Mouse (Mus musculus): ENCODE measurements around the gene Cdhr5. TPM values are rescaled to one million over a fixed set of nuclear protein-coding genes. Genes with fewer than 3 reads are reported as not detected.

The Cdhr5 gene
- polyA plus RNA-seq (2017; shearing (Covaris generic)), result not detected

DNA sequence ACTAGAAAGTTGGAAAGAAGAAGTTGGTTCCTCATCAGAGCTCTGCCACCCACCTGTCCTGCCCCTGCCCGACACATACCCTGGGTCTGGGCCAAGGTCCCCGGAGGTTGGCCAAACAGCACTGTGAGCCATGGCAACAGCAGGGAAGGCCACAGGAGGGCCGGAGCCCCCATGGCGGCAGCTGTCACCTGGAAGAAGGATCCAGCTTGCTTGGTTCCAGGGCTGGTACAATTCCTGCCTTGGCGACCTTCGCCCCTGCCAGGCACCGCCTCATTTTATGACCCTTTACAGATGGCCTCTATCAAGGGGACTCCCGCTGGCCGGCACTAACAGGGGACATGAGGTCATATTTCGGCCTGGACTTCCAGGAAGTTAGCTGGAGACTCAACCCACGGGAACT lies at the start of gene Cdhr5:
Gene Cdhr5, minus strand, starts transcription at position 241 of the 400 bp plus-strand sequence.
- no peak for ATAC-seq

DNA sequence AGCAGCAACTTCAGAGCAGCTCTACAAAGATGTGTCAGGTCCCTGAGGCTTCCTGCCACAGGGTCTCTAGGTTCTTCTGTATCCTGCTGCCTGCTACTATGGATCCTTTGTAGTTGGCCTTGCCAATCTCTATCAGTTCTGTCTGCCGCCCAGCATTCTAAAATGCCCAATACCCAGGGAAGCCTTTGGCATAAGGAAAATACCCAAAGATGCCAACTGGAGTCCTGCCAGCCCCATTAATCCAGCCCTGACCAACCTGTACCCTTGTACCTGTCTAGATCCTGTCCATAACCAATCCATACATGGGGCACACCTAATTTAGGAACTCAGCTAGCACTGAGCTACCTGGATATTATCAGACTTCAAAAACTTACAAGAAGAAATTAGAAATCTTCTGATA lies 48.1 kb upstream of the Cdhr5 start:
- ATAC-seq, result no peak

DNA sequence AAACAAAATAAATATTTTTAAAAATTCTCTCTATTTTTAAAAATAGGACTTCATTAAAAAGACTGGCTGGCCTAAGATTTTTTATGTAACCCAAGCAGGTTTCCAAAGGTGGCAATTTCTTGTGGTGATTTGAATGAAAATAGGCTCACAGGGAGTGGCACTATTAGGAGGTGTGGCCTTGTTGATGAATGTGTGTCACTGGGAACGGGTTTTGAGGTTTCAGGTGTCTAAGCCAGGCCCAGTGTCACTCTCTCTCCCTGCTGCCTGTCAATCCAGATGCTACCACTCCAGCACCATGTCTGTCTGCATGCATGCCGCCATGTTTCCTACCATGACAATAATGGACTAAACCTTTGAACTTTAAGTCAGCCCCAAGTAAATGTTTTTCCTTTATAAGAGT lies 42.9 kb upstream of the Cdhr5 start:
- no peak for ATAC-seq

DNA sequence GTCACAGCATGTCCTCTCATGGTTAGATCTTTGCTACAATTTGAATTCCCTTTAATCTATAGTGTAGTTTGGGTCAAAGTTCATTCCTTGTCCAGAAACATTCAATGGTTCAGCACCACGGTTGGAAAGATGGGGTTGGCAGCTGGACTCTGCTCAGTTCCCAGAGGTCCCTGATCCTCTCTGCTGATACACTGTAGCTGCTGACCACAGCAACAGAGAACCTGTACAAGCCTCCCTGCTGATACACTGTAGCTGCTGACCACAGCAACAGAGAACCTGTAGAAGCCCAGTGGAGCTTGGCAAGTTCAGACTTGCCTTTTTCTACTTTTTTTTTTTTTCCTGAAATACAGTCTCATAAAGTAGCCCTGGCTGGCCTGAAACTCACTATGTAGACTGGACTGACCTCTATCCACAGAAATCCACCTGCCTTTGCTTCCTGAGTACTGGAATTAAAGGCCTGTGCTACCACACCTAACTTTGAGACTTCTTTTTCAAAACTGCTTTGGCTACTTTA lies 41.1 kb upstream of the Cdhr5 start:
- ATAC-seq, result no peak

DNA sequence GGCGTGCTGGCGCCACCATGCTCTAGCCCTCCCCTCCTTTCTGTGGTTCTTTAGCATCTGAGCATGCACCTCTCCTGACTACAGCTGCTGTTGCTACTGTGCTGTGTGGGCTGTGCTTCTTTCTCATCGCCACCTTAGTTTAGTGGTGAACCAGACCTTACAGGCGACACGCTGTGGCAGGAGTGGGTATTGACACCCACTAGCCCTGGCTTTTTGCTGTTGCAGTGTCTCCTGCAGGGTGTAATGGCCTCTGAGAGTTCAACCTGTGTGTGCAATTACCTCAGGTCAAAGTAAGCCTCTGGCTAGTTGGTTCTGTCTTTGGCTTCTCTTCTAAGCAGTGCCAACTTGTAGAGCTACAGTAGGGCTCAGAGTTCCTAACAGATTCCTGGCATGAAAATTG lies 39.4 kb upstream of the Cdhr5 start:
- ATAC-seq, result peak; percentile 90

DNA sequence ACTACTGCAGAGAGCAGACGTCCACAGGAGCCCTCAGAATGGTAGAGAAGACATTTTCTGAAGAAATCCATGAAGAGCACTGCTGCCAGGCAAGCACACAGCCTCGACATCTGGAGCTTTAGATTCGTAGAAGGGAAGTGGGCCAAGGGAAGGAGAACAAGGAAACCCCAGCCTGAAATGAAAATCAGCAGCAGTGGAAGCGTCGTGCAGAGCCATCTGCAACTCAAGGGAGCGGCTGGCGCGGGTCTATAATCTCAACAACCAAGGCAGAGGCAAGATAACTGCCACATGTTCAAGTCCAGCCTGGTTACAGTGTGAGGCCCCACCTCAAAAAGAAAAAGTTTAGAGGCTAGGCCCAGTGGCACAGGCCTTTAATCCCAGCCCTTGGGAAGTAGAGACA lies 38.5 kb upstream of the Cdhr5 start:
- ATAC-seq, result no peak

DNA sequence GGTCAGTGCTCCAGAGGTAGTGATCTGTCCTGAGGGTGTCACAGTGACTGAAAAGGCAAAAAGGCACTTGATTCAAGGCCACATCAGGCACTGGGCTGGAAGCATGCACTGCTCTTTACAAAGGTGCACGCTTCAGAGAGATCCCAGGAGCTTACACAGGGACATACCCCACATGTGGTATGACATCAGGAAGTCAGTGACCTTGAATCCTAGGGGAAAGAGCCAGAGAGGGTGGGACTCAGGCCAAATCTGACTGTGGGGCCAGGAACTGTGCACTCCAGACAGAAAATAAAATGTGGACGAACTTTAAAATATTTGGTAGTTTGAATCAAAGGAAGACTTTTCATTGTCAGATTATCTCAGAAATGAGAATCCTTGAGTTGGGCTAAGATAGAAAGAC lies 37.8 kb upstream of the Cdhr5 start:
- no peak for ATAC-seq

DNA sequence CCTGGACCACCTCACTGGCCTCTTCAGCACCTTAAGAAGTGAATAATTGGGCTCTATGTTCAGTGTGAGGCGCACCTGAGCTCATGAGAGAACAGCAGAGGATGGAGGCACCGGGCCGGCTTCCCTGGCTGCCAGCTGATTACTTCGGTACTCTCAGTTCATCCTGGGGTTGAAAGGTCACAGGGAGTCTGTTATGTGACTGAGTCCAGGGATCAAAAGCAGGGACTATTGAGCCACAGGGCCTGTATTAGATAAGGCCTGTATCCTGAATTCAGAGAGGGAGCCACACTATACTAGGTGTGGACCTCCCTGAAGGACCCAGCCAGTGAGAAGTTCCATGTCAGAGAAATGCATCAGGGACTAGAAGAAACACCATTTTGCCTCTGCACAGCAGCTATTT lies 28.0 kb upstream of the Cdhr5 start:
- ATAC-seq, result no peak

DNA sequence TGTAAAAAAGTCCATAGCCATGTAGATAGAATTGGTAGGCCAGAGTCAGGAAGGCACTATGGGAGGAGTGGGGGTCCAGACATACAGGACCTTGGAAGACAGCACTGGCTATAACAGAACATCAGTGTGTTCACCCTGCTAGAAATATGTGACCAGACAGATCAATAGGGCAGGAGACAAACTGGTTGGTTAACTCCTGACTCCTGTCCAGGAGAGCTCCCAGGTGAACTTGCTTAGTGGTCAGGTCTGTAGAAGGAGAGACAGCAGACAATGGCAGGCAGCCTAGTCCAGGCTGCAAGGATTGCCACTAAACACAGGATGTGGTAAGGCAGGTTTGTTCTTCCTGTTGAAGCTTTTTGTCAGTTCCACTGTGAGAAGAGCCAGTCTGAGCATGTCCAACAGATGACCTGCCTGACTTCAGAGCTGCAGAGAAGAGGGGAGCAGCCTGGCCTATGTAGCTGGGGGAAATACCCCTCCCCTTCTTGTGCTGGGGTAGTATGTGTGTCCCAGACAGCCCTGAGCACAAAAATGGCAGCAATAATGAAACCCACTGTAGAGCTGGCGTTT lies 26.2 kb upstream of the Cdhr5 start:
- ATAC-seq, result peak; percentile 98

DNA sequence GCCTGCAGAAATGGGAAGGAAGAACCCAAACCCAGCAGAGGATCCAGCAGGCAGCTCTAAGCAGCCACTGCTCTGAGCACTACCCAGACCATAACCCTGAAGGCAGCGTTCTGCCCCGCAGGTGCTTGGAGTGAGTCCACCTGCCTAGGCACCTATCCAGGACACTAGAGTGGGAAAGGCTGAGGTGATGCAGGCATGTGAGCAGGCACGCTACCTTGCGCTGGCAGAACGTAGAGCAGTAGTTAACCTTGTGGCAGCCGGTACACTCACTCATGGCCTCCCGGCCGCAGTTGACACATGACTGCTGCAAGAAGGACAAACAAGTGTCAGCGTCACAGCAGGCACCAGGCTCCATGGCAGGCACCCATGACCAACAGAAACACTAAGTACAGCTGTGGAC lies 24.8 kb upstream of the Cdhr5 start:
- ATAC-seq, result no peak

DNA sequence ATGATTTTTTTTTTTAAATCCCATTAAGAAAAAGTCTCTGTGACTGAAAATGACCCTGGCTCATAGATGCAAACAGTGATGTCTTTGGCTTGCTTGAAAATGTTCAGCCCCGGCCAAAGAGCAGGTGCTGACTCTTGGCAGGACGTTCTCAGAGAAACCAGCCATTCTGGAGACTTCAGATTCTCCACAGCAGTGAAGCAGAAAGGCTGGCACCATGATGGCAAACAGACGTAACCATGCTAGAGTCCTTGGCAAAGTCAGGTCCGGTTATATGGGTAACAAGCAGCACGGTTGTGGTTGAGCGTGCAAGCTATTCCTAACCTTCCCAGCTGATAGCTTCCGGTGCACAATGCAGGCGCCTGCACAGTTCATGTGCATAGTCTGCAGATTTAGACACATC lies 22.6 kb upstream of the Cdhr5 start:
- no peak for ATAC-seq

DNA sequence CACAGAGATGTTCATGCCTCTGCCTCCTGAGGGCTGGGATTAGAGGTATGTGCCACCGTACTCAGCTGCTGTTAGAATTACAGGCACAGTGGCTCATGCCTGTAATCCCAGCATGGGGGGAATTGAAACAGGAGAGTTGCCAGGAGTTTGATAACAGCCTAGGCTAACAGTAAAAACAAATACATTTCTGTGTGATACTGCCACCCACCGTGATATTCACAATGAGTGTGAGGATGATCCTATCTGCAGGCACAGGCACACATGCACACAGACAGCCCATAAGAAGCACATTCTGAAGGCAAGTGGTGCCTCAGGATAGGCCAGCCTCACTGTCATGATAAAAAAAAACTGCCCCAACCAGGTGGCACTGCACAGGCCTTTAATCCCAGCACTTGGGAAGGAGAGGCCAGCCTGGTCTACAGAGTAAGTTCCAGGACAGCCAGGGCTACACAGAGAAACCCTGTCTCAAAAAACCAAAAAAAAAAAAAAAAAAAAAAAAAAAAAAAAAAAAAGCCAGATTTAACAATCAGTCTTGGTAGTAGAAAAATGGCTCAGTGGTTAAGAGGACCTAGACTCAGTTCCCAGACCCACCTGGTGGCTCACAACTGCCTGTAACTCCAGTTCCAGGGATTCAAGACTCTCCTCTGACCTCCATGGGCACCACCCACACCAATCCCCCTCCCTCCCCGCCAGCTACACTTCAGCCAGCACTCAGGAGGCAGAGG lies 21.5 kb upstream of the Cdhr5 start:
- ATAC-seq, result no peak

DNA sequence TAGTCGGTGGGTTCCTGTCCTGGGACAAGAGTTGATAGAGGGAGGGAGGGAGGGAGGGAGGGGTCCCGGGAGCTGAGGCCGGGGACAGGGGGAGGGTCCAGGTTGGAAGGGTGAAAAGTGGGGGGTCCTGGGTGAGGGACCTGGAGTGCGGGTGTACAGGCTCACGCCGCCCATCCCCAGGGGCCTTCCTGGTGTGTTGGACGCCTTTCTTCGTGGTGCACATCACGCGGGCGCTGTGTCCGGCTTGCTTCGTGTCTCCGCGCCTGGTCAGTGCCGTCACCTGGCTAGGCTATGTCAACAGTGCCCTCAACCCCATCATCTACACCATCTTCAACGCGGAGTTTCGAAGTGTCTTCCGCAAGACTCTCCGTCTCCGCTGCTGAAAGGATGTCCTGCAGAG lies 17.9 kb upstream of the Cdhr5 start:
- no peak for ATAC-seq

DNA sequence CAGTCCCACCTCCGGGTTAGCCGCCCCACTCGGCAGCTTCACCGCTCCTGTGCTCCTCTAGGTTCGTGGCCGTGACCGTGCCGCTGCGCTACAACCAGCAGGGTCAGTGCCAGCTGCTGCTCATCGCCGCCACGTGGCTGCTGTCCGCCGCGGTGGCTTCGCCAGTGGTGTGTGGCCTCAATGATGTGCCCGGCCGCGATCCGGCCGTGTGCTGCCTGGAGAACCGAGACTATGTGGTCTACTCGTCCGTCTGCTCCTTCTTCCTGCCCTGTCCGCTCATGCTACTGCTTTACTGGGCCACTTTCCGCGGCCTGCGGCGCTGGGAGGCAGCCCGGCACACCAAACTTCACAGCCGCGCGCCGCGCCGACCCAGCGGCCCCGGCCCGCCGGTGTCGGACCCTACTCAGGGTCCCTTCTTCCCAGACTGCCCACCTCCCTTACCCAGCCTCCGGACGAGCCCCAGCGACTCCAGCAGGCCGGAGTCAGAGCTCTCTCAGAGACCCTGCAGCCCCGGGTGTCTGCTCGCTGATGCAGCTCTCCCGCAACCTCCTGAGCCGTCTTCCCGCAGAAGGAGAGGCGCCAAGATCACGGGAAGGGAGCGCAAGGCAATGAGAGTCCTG lies 17.4 kb upstream of the Cdhr5 start:
- no peak for ATAC-seq

DNA sequence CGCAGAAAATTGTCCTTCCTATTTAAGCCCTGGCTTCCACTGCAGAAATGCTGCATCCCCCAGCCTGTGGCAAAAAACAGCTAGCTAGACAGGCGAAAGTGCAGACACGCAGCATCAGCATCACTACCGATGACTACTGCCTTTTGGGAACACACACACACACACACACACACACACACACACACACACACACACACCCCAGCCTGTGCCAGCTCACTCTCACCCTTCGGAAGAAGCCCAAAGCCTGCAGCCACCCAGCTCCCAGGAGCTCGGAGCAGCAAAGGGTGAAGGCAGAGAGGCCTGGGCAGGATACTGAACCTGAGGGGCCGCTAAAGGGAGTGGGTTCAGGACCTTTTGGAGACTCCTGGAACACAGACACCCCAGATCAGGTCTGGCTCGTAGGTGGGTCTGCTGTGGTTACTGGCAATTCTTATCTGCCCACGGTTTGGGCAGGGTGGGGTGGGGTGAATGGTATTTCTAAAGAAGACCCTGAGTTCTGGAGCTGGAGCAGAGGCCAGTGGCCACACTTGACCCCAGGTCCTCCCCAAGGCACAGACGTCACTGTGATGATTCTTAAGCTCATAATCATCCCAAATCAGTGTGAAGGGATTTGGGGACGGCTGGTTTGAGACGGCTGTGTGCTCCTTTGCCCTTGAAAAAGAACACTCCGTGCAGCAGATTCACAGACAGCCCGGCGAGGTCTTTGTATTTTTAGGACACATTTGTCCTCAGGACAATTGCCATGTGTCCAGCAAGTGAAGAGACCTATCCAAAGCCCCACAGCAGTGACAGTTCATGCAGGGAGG lies 16.2 kb upstream of the Cdhr5 start:
- ATAC-seq, result no peak

DNA sequence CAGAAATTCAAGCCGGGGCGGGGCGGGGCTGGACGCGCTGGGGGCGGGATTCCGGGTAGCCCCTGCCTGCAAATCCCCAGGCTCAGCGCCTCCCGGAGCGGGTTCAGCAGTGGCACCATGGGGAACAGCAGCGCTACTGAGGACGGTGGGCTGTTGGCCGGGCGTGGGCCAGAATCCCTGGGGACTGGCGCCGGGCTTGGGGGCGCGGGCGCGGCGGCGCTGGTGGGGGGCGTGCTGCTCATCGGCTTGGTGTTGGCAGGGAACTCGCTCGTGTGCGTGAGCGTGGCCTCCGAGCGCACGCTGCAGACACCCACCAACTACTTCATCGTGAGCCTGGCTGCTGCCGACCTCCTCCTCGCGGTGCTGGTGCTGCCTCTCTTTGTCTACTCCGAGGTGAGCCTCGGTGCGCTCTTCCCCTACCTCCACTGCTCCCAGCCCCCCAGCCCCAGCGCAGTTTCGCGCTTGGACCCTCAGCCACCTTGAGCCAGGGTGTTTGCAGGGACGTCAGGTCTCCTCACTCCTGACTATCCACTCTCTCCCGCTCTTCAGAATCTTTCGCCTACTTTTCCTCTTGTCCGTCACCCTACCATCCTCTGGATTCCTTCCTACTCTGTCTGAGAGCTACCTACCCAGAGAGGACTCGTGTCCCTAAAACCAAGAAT lies 15.5 kb upstream of the Cdhr5 start, which contains the start of gene Drd4:
Gene Drd4, plus strand, starts transcription at position 86 of the 662 bp plus-strand sequence.
- ATAC-seq, result no peak

DNA sequence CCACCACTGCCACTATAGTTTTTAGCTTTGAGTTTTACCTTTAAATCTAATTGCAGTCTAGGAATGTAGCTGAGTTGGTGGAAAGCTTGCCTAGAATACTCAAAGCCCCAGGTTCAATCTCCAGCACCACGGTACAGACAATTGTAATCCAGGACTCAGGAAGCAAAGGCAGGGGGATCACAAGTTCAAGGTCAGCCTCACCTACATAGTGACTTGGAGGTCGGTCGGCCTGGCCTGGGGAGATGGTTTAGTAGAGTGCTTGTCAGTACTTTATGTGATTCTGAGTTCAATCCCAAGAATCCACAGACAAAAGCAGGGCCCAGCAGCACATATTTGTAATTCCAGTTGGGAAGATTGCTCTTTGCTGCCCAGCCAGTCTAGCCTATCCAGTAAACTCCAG lies 11.5 kb upstream of the Cdhr5 start:
- ATAC-seq, result no peak

DNA sequence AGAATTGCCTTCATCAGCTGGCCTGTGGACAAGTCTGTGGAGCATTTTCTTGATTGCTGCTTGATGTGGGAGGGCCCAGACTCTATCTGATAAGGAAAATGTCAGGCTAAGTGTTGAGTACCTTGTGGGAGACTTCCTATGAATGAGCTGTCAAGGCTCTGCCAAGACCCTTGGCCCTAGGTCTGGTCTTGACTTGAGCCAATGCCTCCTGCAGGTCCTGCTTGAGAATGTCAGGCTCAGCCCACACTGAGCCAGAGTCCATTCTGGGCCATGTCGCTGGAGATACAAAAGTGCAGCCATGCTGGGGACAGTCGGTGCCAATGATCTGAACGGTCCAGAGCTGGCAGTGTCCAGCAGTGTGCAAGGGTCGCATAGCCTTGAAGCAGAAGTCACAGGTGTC lies 6.2 kb upstream of the Cdhr5 start:
- ATAC-seq, result no peak

DNA sequence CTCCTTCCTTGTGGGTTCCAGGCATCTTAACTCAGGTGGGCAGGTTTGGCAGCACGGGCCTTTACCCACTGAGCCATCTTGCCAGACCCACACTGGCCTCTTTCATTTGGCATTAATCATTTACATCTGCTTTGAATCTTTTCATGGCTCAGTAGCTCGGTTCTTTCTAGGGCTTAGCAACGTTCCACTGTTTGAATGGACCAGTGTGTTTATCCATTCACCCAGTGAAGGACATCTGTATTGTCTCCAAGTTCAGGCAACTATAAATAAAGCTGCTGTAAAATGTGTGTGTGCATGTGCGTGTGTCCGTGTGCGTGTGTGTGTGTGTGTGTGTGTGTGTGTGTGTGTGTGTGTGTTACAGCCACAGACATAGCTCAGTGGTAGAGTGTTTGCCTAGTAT lies 4.9 kb upstream of the Cdhr5 start:
- ATAC-seq, result no peak

DNA sequence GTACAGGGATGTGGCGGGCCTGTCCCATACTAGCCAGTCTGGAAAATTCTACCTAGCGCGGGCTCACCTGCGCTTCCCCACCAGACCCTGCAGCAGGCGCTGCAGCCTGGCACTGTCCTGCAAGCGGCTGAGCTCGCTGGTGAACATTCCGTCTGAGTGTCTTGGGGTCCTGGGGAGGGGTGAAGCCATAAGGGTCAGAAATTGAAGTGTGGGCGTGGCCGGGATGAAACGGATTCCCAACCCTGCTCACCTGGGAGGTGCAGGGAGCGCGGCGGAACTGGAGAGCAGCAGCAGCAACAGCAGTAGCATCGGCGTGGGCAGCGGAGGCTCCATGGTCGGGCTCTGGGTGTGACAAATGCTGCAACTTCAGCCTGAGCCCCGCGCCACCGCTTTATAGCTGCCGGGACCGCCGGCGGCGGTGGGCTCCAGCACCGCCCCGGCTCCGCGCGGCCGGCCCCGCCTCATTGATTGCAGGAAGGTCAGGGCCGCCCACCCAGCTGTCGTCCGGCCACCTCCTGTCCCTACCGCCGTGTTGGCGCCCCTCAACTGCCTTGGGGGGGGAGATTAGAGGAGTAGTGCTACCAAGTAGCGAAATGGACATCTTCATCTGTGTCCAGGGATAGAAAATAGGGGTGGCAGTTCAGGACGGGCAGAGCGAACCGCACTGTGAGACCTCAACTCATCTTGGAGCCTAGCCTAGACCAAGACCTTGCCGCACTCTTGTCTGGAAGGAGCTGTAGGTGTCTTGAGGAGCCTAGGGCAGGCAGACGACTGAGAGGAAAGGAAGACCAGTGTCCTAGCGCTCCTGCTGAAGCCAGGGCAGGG lies 2.4 kb upstream of the Cdhr5 start, which contains the start of gene Sct:
Gene Sct, minus strand, starts transcription at position 368 of the 825 bp plus-strand sequence.
- ATAC-seq, result peak; percentile 14

Data from activated CD4-positive, CD25-positive, alpha-beta regulatory T cell, adult 4 months (primary cell).